Mouse (Mus musculus) liver, adult 2 months (tissue): ENCODE measurements around the gene 1700017B05Rik.

Source experiments
- CTCF ChIP-seq: fragments of 200-500 bp; IDR thresholded peaks from 2 replicates; pipeline ENCODE4 v1.5.1; 2011; ENCODE audit warnings: low read depth, low read length, control low read depth
- POLR2A ChIP-seq: fragments of 200-500 bp; IDR thresholded peaks from 2 replicates; pipeline ENCODE4 v1.6.1; 2011; ENCODE audit warnings: low read length, control low read depth; ENCODE audit not compliant: insufficient read depth; ENCODE audit errors: extremely low read depth

- TF ChIP-seq POLR2A (no peak), CTCF (no peak)
Measured at GRCm38 (mm10) chr9:57242916-57243315, 19.5 kb downstream of the 1700017B05Rik start.
